Mouse (Mus musculus) cerebellum, adult 2 months (tissue): ENCODE results near the gene Napa. TPM values are rescaled to one million over a fixed set of nuclear protein-coding genes. Genes with fewer than 3 reads are reported as not detected.

Experiments
- DNase-seq, 2 experiments: peaks; one replicate each; pipeline ENCODE4 v3.0.0; 2021
- H3K27ac ChIP-seq: fragments of 200-500 bp; 2 replicates; pipeline ENCODE4 v1.5.1; 2012; ENCODE audit warnings: low read length, control low read depth, inconsistent platforms; ENCODE audit not compliant: insufficient read depth
- H3K27me3 ChIP-seq: fragments of 200-500 bp; 2 replicates; pipeline ENCODE4 v1.6.1; 2012; ENCODE audit warnings: inconsistent platforms, mild to moderate bottlenecking, low read length, moderate library complexity; ENCODE audit not compliant: control insufficient read depth, insufficient read depth
- H3K4me1 ChIP-seq: fragments of 200-500 bp; 2 replicates; pipeline ENCODE4 v1.6.1; 2011; ENCODE audit warnings: low read length; ENCODE audit not compliant: control insufficient read depth, insufficient read depth
- H3K4me3 ChIP-seq: fragments of 200-500 bp; replicated peaks from 2 replicates; pipeline ENCODE3; 2011; ENCODE audit warnings: mild to moderate bottlenecking, low read depth, low read length, control low read depth; ENCODE audit not compliant: insufficient read depth
- CTCF ChIP-seq: fragments of 200-500 bp; IDR thresholded peaks from 2 replicates; pipeline ENCODE4 v1.5.1; 2011; ENCODE audit warnings: low read depth, mild to moderate bottlenecking, control low read depth, low read length, moderate library complexity, borderline replicate concordance; ENCODE audit not compliant: insufficient read depth
- POLR2A ChIP-seq: fragments of 200-500 bp; IDR thresholded peaks from 2 replicates; pipeline ENCODE4 v1.6.1; 2011; ENCODE audit warnings: low read length, control low read depth, borderline replicate concordance; ENCODE audit not compliant: insufficient read depth
- WGBS: fragments of 180-500 bp; shearing (Covaris S2); methylation state at CpG from one replicate; pipeline ENCODE4 v1.1.7; 2018; 5-methylcytosine and 5-hydroxymethylcytosine counted together
- polyA plus RNA-seq: library from polyadenylated mRNA; depleted of rRNA; stranded (reverse); fragments of >200 nt; gene quantifications from 2 replicates; pipeline ENCODE4 v1.2.3, GENCODE M21; 2012

Napa gene
- polyA plus RNA-seq, 1 experiment, result 447 TPM

DNA sequence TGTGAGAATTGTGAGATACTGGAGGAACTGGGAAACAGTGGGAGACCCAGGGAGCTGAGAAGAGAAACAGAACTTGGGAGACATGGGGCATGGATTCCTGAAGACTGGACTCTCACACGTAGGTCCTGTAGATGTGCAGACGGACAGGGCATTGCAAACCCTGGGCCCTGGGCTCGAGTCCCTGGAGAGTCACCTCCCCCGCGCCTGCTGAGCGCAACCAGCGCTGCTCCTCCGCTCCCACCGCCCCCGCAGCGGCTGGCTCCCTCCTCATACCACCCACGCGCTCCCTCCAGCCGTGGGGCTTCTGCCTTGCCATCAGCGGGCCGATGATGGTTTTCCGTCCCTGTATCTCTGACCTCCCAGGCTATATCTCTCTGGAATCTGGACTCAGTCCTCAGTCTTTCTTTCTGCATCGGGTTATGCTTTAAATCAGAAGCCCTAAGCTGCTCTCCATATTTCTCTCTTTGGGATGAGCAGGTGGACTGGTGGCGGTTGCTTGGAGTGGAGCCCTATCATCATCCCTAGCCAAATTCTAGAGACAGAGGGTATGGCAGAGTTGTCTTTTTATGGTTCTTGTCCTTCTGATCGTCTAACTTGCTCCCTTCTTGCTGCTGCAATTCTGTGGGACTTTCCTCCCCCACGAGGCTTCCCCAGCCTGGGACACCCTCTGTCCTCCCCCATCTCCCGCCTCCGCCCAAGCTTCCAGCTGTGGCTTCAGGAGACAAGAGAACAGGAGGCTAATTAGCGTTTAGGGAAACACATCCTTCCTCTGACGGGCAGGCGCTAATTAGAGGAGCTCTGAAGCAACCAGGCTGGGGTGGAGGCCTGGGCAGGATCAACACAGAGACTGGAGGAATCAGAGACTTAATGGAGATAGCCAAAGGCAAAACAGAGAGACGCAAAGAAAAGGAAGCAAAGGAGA, 48.5 kb downstream of the Napa start:
- peak; percentile 82 to 83 for DNase-seq
- H3K4me3 ChIP-seq, result peak overlapping the region; percentile 1
- peak overlapping the region; percentile 98 for H3K27ac ChIP-seq
- peaks cover 79% of the 10 kb centered on the region for H3K4me1 ChIP-seq
- H3K27me3 ChIP-seq, result no peaks in the 10 kb centered on the region
- no peak for TF ChIP-seq CTCF
- no peak for TF ChIP-seq POLR2A
- 10% methylated on average over 27 of the region's 27 CpGs for WGBS

DNA sequence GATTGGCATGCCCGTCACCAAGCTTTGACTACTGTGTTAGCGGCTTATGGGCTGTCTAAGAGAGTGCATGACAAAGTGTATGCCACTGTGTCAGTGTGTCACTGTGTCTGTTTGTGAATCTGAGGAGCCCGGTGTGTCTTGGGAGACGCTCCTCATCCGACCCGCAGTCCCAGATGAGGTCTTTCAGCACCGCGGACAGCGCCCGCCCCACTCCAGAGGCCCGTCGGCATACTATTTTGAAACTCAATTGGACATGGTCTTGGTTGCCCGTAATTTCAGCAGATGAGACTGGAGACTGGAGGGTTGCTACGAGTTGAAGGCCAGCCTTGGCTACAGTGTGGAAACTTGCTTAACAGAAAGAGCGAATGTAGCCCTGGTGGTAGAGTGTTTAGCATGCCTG, 49.4 kb downstream of the Napa start:
- Histone ChIP-seq H3K4me3 (no peak overlapping the region), H3K27ac (peak overlapping the region; percentile 98), H3K4me1 (peaks cover 72% of the 10 kb centered on the region), H3K27me3 (no peaks in the 10 kb centered on the region)
- DNase-seq, result peak; percentile 36 to 50
- TF ChIP-seq CTCF (no peak), POLR2A (no peak)
- 32% methylated on average over 15 of the region's 15 CpGs for WGBS

DNA sequence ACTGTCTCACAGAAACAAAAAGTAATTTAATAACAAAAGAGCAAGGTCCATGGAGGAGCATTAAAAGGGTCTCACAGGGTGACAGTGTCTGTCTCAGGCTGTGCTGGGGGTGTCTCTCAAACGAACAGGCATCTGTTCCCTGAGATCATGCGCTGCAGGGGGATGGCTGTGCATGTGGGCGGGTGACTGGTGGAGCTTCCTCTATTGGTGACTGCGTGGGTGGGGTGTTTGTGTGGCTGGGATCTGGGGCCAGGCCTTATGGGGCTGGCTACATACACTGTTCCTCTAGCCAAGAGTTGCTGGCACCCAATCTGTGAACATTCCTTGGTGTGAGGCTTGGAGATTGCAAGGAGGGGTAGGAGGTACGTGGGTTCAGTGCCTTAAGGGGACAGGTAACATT, 51.0 kb downstream of the Napa start:
- WGBS, result 15% methylated on average over 5 of the region's 5 CpGs
- Histone ChIP-seq H3K4me1 (peaks cover 61% of the 10 kb centered on the region), H3K27me3 (no peaks in the 10 kb centered on the region), H3K4me3 (no peak overlapping the region), H3K27ac (peak overlapping the region; percentile 82)
- DNase-seq, result peak; percentile 92 to 98
- TF ChIP-seq CTCF, result no peak
- TF ChIP-seq POLR2A, result no peak

DNA sequence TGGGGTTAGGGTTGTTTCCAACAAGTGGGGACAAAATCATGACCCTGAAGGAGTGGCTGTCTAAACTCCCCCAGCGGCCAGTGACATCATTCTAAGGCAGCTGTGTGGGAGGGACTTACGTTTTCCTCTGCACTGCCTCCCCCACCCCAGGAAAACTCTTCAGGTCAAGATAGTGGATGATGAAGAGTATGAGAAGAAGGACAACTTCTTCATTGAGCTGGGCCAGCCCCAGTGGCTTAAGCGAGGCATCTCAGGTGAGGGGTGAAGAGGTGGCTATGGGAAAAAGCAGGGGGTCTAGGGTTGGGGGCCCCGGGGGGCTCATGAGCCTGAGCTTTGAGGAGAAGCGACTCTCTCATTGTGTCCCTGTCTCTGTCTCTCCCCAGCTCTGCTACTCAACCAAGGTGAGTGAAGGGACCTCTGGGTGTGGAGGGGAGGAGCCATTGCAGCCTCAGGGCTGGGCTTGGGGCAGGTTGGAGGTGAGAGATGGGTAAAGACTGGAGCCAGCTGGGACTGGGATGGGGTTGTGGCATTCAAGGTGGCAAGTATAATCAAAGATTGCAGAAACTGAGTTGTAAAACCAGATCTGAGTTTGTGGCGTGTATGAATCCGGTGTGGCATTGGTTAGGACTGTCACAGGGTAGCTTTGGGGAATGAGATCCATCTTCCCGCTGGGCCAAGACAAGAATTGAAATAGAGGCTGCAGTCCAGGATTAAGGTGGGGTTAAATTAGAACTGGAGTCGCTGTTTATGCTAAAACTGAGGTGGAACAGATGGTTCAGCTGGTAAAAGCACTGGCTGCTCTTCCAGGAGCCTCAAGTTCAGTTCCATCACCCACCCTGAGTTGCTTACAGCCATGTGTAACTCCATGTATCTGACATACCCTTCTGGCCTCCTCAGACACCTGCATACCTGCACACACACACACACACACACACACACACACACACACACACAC, 52.2 kb downstream of the Napa start:
- Histone ChIP-seq H3K4me3 (no peak overlapping the region), H3K27me3 (no peaks in the 10 kb centered on the region), H3K27ac (peak overlapping the region; percentile 79), H3K4me1 (peaks cover 55% of the 10 kb centered on the region)
- DNase-seq, result no peak
- TF ChIP-seq POLR2A, result no peak
- no peak for TF ChIP-seq CTCF
- WGBS, result 48% methylated on average over 9 of the region's 9 CpGs

DNA sequence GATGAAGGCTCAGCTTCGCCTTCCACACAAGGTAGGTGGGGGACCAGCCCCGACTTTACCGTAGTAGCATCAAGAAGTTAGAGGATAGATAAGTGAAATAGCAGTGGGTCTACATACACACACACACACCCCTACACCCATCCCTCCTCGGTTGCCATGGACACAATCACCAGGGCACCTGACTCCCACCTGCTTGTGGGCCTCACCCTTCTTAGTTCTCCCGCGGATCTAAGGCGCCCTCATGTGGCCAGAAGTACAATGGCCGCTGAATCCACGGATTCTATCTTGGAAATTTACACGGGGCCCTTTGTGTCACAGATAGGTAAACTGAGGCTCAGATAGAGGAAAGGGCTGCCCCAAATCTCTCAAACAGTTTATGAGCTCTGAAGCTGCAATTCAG, 55.3 kb downstream of the Napa start:
- Histone ChIP-seq H3K4me1 (peaks cover 42% of the 10 kb centered on the region), H3K27ac (peak overlapping the region; percentile 36; the same call in 1 of the 2 replicates), H3K4me3 (no peak overlapping the region), H3K27me3 (no peaks in the 10 kb centered on the region)
- TF ChIP-seq CTCF (peak; percentile 88), POLR2A (no peak)
- WGBS, result 14% methylated on average over 10 of the region's 10 CpGs
- peak; percentile 73 to 79 for DNase-seq

DNA sequence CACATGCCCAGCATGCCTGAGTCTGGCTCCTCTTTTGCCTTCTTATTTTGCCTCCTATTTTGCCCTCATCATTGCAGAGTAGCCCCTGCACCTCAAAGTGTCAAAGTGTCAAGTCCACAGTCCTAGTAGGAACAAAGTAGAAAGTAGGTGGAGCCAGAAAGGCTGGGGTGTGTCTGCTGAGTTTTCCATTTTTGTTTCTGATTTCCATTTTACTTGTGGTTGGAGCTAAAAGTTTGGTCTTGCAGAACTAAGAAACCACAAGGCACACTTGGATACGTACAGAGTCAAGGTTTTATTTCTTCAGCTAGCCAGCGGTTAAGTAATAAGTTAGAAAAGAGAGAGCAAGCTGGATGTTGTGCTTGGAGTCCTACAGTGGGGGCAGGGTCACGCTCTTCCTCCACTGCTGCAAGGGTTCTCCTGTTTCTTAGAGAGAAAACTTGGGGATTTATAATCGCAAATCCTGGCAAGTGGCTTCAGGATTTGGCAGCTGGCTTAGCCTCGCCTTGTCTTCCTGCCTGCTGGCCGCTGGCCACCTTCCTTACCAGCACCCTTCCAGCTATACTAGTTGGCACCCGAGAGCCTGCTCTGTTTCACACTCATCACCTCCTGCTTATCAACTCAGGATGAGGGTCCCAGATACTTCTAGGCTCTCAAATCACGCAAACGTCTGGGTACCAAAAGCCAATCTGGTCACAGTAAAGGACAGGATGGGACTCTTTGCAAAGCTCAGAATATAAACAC, 57.0 kb downstream of the Napa start:
- Histone ChIP-seq H3K27me3 (no peaks in the 10 kb centered on the region), H3K4me3 (no peak overlapping the region), H3K4me1 (peaks cover 44% of the 10 kb centered on the region), H3K27ac (peak overlapping the region; percentile 30; the same call in 1 of the 2 replicates)
- no peak for TF ChIP-seq POLR2A
- TF ChIP-seq CTCF, result no peak
- 15% methylated on average over 9 of the region's 9 CpGs for WGBS
- peak; percentile 64 to 77 for DNase-seq

DNA sequence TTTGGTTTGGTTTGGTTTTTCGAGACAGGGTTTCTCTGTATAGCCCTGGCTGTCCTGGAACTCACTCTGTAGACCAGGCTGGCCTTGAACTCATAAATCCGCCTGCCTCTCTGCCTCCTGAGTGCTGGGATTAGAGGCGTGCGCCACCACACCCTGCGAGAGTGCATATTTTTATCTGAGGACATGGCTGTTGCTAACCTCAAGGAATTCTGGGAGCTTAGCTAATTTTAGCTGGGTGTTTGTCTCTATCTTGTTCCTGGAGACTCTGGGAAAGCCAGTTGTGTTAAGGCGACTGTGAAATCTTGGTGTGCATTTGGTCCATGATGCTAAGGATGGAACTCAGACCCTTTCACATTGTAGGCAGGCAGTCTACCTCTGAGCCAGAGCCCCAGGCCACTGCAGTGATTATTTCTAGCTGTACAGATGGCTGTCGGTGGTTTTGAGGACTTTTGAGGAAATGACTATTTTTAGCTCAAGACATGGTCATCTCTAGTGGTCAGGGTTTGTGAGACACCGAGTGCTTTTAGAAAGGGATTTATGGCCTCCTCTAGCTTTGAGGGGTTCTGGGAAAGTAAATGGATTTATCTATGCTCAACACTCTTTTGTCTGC, 58.0 kb downstream of the Napa start:
- Histone ChIP-seq H3K27ac (peak overlapping the region; percentile 37; the same call in 1 of the 2 replicates), H3K27me3 (no peaks in the 10 kb centered on the region), H3K4me3 (no peak overlapping the region), H3K4me1 (peaks cover 38% of the 10 kb centered on the region)
- WGBS, result 25% methylated on average over 8 of the region's 8 CpGs
- no peak for DNase-seq
- no peak for TF ChIP-seq CTCF
